Mouse (Mus musculus) spleen, adult 2 months (tissue): Measurements from ENCODE around the gene Pik3ca. TPM values are rescaled to one million over a fixed set of nuclear protein-coding genes. Genes with fewer than 3 reads are reported as not detected.

ENCODE experiments used
- DNase-seq, 2 experiments: peaks; one replicate each; pipeline versions ENCODE4 v3.0.0 to v3.0.0-alpha.2; 2012 to 2021; ENCODE audit warnings: low spot score in 2 of 2, low read depth in 1 of 2
- H3K27ac ChIP-seq: fragments of 200-500 bp; 2 replicates; pipeline ENCODE4 v1.5.1; 2012; ENCODE audit warnings: low read length, inconsistent platforms; ENCODE audit not compliant: insufficient read depth
- H3K27me3 ChIP-seq: fragments of 200-500 bp; 2 replicates; pipeline ENCODE4 v1.6.1; 2012; ENCODE audit warnings: mild to moderate bottlenecking, moderate library complexity, low read length, inconsistent platforms; ENCODE audit not compliant: control insufficient read depth, insufficient read depth
- H3K36me3 ChIP-seq: fragments of 200-500 bp; 2 replicates; pipeline ENCODE4 v1.6.1; 2012; ENCODE audit warnings: mild to moderate bottlenecking, low read length, inconsistent platforms; ENCODE audit not compliant: control insufficient read depth, insufficient read depth
- H3K4me1 ChIP-seq: fragments of 200-500 bp; 2 replicates; pipeline ENCODE4 v1.6.1; 2011; ENCODE audit warnings: inconsistent platforms; ENCODE audit not compliant: control insufficient read depth, insufficient read depth, insufficient read length
- H3K4me3 ChIP-seq: fragments of 200-500 bp; 2 replicates; pipeline ENCODE4 v1.5.1; 2011; ENCODE audit warnings: mild to moderate bottlenecking, inconsistent platforms; ENCODE audit not compliant: insufficient read depth, insufficient read length; ENCODE audit errors: extremely low read depth
- CTCF ChIP-seq: fragments of 200-500 bp; IDR thresholded peaks from 2 replicates; pipeline ENCODE4 v1.5.1; 2011; ENCODE audit warnings: mild to moderate bottlenecking, inconsistent platforms; ENCODE audit not compliant: insufficient read depth, insufficient read length, insufficient replicate concordance; ENCODE audit errors: extremely low read depth
- POLR2A ChIP-seq: fragments of 200-500 bp; IDR thresholded peaks from 2 replicates; pipeline ENCODE4 v1.6.1; 2011; ENCODE audit warnings: low read depth, low read length, inconsistent platforms
- WGBS: fragments of 180-500 bp; shearing (Covaris S2); methylation state at CpG from one replicate; pipeline ENCODE4 v1.1.7; 2018; 5-methylcytosine and 5-hydroxymethylcytosine counted together
- polyA plus RNA-seq: library from polyadenylated mRNA; depleted of rRNA; stranded (reverse); fragments of >200 nt; gene quantifications from 2 replicates; pipeline ENCODE4 v1.2.3, GENCODE M21; 2012

Pik3ca gene
- polyA plus RNA-seq, 1 experiment, result 3.7 TPM

DNA sequence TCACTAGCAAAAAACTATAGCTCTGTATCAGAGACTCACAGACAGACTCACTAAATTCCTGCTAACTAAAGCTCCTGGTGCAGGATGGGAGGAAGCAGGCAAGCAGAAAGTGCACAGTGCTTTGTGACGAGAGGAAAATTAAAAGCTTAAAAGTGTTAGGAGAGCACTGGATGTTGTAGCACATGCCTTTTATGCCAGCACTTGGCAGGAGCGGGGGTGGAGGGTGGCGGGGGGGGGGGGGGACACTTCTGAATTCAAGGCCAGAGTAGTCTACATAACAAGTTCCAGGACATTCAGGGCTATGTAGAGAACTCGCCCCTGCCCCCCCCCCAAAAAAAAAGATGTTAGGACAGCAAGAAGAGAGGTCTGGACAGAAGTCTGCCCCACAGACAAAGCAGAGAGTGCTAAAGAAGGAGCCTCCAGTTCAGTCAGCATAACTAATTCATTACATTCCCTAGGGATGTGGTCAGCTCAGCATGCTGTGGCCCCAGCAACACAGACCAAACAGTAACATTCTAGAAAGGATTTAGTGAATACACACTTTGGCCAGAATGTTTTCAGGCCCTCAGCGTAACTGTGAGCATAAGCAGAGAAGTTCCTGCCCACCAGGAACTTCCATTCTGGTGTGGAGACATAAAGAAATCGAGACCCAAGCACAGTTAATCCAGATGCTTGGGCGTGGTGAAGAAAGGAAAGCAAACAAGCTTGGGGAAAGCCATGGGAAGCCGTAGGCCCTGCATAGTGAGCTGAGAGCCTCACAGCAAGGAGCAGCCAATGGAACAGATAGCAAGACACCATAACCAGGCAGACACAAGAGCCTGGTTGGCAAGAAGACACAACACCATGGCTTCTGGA, 98.6 kb downstream of the Pik3ca start:
- peaks cover 22% of the 10 kb centered on the region; the same call in 1 of the 2 replicates for H3K4me1 ChIP-seq
- no peaks in the 10 kb centered on the region for H3K36me3 ChIP-seq
- 79% methylated on average over 8 of the region's 8 CpGs for WGBS
- DNase-seq, result no peak
- no peaks in the 10 kb centered on the region for H3K27me3 ChIP-seq
- H3K4me3 ChIP-seq, result no peak overlapping the region
- no peak overlapping the region for H3K27ac ChIP-seq
- TF ChIP-seq POLR2A (no peak), CTCF (no peak)

DNA sequence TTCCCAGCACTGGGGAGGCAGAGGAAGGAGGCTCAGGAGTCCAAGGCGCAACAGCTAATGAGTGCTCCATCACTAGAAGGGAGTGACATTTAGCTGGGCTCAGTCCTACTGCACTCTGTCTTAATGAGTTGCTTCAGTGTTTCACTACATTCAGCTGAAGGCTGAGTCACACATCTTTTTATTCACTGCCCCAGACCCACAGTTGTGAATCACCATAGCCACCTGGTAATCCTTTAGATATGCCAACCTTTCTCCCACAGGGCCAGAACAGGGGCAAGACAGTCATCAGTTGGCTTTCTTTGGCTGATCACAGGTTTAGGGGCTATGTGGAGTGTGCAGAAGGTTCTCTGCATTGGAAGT, 99.2 kb downstream of the Pik3ca start:
- TF ChIP-seq POLR2A, result no peak
- TF ChIP-seq CTCF, result no peak
- 95% methylated on average over 1 of the region's 1 CpGs for WGBS
- H3K36me3 ChIP-seq, result no peaks in the 10 kb centered on the region
- H3K4me1 ChIP-seq, result peaks cover 17% of the 10 kb centered on the region; the same call in 1 of the 2 replicates
- H3K4me3 ChIP-seq, result no peak overlapping the region
- no peak for DNase-seq
- no peak overlapping the region for H3K27ac ChIP-seq
- H3K27me3 ChIP-seq, result no peaks in the 10 kb centered on the region

DNA sequence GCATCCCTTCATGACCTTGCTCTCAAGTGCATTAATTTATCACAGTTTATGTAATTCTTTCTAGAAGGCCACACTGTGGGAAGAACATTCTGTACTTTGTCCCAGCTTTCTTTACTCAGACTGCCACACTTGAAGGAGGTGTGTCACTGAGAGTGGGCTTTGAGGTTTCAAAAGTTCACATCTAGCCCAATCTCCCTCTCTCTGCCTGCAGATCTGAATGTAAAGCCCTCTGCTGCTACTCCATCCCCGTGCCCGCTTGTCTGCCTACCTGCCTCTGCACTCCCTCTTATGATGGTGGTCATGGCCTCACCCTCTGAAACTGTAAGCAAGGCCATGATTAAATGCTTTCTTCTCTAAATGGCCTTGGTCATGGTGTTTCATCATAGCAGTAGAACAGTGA, 102.9 kb downstream of the Pik3ca start:
- no peak for TF ChIP-seq CTCF
- TF ChIP-seq POLR2A, result no peak
- peaks cover 8% of the 10 kb centered on the region; the same call in 1 of the 2 replicates for H3K4me1 ChIP-seq
- no peaks in the 10 kb centered on the region for H3K27me3 ChIP-seq
- 95% methylated on average over 2 of the region's 2 CpGs for WGBS
- H3K36me3 ChIP-seq, result no peaks in the 10 kb centered on the region
- no peak overlapping the region for H3K27ac ChIP-seq
- H3K4me3 ChIP-seq, result no peak overlapping the region
- no peak for DNase-seq

DNA sequence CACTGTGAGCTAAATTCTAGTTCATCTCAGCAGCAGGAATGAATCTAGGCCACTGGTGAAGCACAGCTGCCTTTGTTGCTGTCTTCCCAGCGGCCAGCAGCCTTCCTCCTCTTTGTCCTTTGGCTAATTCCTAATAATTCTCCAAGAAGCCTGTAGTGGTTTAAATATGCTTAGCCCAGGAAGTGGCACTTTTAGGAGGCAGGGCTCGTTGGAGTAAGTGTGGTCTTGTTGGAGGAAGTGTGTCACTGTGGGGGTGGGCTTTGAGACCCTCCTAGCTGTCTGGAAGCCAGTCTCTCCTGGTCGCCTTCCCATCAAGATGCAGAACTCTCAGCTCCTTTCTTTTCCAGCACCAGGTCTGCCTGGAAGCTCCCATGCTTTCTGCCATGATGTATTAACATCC, 108.4 kb downstream of the Pik3ca start:
- TF ChIP-seq CTCF (no peak), POLR2A (no peak)
- DNase-seq, result no peak
- WGBS, result 74% methylated on average over 3 of the region's 3 CpGs
- Histone ChIP-seq H3K27ac (no peak overlapping the region), H3K27me3 (no peaks in the 10 kb centered on the region), H3K4me1 (no peaks in the 10 kb centered on the region), H3K36me3 (no peaks in the 10 kb centered on the region), H3K4me3 (no peak overlapping the region)

DNA sequence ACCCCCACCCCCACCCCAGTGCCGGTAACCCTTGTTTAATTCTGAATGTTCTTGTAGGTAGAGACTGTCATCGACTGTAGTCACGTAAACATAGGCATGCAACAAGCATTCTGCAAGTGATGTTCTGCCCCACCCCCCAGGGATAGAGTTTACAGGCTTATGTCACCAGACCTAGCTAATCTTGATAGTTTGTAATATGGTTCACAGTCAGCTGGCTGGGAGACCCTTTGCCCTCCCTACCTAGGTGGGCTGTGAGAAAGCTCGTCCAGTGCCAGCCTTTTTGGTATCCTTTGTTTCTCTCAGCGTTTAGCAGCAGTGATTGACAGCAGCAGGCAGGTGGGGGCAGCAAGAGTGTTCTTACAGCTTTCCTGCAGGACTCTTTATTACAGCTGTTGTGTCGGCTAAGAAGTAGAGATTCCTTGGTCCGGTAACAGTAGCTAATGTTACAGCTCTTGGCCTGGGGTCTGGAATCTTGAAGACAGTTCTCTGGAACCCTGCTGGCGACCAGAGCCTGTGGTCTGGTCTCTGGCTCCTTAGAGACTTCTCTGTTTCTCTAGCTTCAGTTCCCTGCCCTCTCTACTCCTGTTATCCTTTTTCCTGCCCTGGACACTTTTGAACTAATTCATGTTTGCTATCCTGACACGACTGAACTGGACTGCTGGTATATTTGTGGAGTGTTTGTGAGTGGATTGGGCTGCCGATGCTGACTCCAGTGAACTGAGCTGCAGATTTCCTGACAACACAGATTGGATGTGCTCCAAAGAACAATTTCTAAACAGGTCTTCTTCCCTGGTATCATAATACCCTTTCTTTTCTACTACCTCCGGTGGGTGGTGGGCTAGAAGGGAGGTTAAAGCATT, 109.1 kb downstream of the Pik3ca start:
- no peak for DNase-seq
- no peak overlapping the region for H3K27ac ChIP-seq
- TF ChIP-seq POLR2A, result no peak
- no peak overlapping the region for H3K4me3 ChIP-seq
- no peaks in the 10 kb centered on the region for H3K27me3 ChIP-seq
- H3K4me1 ChIP-seq, result no peaks in the 10 kb centered on the region
- no peaks in the 10 kb centered on the region for H3K36me3 ChIP-seq
- WGBS, result 80% methylated on average over 11 of the region's 11 CpGs

DNA sequence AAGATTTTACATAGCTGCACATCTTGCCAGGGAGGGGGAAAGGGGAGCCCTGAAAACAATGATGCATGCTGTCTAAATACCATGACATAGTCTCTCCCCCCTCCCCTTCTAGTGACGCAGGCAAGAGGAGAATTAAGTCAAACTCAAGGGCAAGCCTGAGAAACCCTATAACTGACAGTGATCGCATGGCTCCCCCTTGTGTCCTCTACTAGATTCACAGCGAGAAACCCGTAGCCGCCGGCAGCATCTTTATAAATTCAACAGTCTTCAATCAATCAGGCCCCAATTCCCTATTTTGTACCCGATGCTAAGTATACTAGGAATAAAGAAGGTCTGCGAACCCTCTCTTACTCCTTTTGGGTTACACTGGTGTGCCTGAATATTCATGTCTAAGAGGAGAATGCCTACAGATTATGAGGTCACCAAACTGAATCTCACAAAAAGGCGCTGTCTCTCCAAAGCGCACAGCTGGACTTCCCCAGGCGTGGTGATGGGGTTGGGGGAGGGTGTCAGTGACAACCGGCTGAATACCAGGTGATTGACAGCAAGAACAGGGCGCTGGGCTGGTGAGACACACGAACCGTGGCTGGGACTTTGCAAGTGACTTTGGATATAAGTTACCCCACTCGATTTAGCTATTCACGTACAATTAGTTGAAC, 111.3 kb downstream of the Pik3ca start:
- TF ChIP-seq POLR2A, result no peak
- TF ChIP-seq CTCF, result peak; percentile 73; the same call in 1 of the 2 replicates
- H3K27ac ChIP-seq, result peak overlapping the region; percentile 35; the same call in 1 of the 2 replicates
- no peaks in the 10 kb centered on the region for H3K27me3 ChIP-seq
- no peaks in the 10 kb centered on the region for H3K4me1 ChIP-seq
- peak; percentile 69 to 79 for DNase-seq
- H3K4me3 ChIP-seq, result no peak overlapping the region; the same call in 1 of the 2 replicates
- WGBS, result 1% methylated on average over 17 of the region's 17 CpGs
- no peaks in the 10 kb centered on the region for H3K36me3 ChIP-seq
